Mouse (Mus musculus): ENCODE results near the gene Chchd1.
"Not testable (repeated sequence)": the region's sequence is repeated elsewhere in the genome, so short reads cannot be mapped to it uniquely, and the experiment has no call there.

Chchd1 gene

GRCm38 (mm10) chr14:20689009-20689408 is 13.8 kb upstream of the Chchd1 start:
- DNase-seq (ENCODE audit: low read depth, low spot score): no peak

DNA sequence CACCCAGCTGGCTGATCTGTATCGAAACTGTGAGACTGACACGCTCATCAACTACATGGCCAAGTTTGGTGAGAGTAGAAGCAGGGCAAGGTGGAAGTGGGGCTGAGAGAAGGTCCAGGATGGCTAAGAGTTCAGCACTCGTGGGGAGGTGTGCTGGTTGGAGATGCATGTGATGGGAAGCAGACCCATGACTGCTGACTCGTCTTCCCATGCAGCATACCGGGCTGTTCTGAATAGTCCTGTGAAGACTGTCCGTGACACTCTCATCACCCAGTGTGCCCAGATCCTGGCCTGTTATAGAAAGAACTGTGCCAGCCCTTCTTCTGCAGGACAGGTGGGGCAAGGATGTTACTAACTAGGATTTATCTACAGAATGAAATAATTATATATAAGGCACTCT is 11.0 kb upstream of the Chchd1 start:
- DNase-seq (ENCODE audit: low read depth, low spot score): no peak

GRCm38 (mm10) chr14:20693589-20694101 is 9.2 kb upstream of the Chchd1 start:
- DNase-seq (ENCODE audit: low read depth, low spot score): no peak

- peak; percentile 50 for DNase-seq (ENCODE audit: low read depth, low spot score)
Measured at GRCm38 (mm10) chr14:20694185-20694883, 8.5 kb upstream of the Chchd1 start.

DNA sequence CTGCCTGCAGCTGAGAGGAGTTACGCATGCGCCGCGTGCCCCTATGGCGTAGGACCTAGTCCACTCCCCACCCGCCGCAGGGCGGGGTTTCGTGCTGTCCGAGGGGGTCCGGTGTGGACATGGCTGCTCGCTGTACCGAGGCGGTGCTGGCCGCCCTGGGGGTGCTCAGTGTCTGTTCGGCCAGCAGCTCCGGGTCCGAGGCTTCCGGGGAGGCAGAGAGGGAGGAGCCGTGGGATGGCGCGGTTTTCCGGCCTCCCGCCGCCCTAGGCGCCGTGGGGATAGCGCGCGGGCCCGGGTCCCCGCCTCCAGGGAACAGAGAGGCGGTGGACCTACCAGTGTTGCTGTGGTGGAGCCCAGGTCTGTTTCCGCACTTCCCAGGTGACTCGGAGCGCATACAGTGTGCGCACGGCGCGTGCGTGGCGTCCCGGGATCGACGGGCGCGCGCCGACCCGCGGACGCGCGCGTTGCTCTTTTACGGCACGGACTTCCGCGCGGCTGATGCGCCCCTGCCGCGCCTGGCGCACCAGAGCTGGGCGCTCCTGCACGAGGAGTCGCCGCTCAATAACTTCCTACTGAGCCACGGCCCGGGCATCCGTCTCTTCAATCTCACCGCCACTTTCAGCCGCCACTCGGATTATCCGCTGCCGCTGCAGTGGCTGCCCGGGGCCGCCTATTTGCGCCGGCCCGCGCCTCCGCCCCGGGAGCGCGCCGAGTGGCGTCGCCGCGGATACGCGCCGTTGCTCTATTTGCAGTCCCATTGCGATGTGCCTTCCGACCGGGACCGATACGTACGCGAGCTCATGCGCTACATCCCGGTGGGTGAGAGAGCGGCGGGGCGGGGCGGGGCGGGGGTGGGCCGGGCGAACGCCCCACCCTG is 7.7 kb upstream of the Chchd1 start, which contains the start of gene Fut11:
Gene Fut11, plus strand, starts transcription at position 85 of the 877 bp plus-strand sequence.
- DNase-seq (ENCODE audit: low read depth, low spot score): peak; percentile 94

GRCm38 (mm10) chr14:20695761-20696520 is 6.9 kb upstream of the Chchd1 start:
- DNase-seq (ENCODE audit: low read depth, low spot score): no peak

DNA sequence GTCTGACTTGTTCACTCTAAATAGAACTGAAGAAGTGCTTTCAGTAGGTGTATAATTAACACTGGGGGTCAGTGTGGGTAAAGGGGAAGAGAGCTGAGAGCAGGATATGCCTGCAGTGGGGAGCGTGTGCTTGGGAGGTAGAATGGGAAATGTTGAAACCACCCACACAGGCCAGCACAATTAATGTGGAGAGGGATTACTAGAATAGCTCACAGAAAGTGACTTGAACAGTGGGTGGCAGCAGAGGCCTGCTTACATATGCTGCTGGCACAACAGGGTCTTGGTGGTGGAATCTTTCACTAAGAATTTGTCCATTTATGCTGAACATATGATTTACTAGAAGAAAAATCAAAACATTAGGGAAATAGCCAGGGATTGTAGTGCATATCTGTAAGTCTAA is 5.8 kb upstream of the Chchd1 start:
- DNase-seq (ENCODE audit: low read depth, low spot score): peak; percentile 92

DNA sequence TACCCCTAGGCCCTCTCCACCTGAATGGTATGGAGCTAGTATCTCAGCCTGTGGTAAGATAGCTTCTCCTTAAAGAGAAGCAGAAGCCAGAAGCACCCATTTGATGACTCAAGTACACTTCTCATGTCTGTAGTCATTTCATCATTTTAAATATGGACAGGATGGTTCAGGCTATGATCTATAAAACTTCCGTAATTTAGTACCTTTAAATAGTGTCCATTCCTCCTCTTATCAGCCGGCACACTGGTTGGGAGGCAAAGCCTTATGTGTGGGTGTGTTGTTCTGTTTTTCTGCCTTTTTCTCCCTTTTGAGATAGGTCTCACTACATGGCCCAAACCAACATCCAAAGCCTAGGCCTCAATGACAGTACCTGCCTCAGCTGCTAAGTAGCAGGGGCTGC is 4.3 kb upstream of the Chchd1 start:
- no peak for DNase-seq (ENCODE audit: low read depth, low spot score)

DNA sequence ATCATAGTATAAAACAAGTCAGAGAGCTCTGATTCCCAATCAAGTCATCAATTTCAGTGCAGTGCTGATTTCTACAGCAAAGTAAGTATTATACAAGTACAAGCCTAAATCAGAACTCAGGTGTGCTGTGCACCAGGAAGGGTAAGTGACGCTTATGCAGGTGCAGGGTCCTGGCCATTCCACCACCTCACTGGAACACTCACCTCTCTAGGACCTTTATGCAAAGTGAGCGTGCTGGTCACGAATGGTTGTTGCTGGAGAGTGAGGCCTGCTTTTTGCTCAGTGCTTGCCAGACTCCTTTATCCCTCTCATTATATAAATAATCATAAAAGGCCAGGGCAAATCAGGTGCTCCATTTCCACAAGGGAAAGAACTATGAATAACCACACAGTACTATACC is 2.4 kb upstream of the Chchd1 start:
- no peak for DNase-seq (ENCODE audit: low read depth, low spot score)

GRCm38 (mm10) chr14:20701554-20701953 is 1.3 kb upstream of the Chchd1 start:
- DNase-seq (ENCODE audit: low read depth, low spot score): no peak

DNA sequence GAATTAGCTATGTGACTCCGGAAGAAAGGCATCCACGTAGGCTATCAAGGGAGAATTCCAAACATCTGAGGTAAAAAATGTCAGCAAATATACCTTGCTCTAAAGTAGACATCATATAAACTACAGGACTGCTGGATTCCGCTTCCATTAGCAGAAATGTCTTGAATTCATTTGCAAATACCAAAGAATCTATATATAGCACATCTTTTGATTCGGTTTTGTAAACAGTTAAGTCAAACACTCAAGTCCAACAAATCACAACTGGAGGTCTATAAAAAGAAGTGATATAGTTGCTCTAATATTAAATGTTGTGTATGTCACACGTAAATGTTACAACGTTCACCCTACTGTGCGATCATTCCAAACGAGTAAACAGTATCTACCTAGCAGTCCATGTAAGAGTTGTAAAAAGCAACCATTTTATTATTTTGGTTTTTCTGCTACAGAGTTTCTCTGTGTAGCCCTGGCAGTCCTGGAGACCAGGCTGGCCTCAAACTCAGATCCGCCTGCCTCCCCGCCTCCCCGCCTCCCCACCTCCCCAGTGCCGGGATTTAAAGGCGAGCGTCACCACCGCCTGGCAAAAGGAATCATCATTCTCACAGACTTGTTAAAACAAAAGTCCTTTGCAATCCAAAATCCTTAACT is 588 bp upstream of the Chchd1 start:
- no peak for DNase-seq (ENCODE audit: low read depth, low spot score)

DNA sequence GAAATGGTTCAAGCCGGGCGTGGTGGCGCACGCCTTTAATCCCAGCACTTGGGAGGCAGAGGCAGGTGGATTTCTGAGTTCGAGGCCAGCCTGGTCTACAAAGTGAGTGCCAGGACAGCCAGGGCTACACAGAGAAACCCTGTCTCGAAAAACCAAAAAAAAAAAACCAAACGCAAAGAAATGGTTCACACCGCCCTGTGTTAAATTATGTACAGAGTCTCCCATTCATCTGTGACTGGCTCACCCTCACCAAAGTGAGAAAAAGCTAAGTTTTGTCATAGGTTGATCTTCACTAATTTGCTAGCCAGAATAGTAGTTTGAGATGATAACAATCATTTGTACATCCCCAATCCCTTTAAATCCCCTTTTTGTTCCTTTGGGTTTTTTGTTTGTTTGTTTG is 655 bp downstream of the Chchd1 start:
- not testable (repeated sequence) for DNase-seq (ENCODE audit: low read depth, low spot score)

- peak; percentile 97 for DNase-seq (ENCODE audit: low read depth, low spot score)
Measured at GRCm38 (mm10) chr14:20707201-20708190, 4.7 kb downstream of the Chchd1 start, which contains the start of gene Zswim8. Gene Zswim8, plus strand, starts transcription at chr14:20707552.

DNA sequence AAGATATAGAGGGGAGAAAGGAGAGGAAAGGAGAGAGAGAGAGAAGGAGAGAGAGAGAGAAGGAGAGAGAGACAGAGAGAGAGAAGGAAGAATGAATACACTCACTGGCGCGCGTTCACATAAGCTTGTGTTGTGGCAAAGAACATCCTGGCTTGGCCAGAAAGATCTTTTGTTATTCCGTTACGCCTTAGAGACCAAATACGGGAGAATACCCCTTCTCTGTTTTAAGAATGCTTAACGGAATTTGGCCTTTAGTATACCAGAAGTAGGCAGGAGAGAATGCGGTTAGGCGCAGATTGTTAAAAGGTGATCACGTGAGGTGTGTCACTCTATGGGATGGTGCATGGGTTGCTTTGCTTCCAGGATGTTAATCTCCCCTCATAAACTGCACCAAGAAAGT is 5.4 kb downstream of the Chchd1 start:
- DNase-seq (ENCODE audit: low read depth, low spot score): no peak

DNA sequence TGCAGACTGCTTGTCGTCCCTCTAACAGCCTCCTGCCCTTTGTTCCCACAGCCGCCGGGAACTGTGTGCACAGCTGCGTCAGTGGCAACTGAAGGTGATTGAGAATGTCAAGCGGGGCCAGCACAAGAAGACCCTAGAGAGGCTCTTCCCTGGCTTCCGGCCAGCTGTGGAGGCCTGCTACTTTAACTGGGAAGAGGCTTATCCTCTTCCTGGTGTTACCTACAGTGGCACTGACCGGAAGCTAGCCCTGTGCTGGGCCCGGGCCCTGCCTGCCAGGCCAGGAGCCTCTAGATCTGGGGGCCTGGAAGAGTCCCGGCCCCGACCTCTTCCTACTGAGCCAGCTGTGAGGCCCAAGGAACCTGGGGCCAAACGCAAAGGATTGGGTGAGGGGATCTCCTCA is 11.0 kb downstream of the Chchd1 start:
- no peak for DNase-seq (ENCODE audit: low read depth, low spot score)

DNA sequence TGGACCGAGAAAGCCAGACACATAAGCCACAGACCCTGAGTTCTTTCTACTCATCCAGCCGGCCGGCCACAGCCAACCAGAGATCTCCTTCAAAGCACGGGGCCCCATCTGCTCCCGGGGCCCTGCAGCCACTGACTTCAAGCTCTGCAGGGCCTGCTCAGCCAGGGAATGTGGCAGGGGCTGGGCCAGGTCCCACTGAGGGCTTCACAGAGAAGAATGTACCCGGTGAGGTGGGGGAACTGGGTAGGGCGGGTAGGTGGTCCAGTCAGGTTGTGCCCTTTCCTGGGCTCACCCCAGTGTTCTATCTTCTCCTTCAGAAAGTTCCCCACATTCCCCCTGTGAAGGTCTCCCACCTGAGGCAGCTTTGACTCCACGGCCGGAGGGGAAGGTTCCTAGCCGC is 15.6 kb downstream of the Chchd1 start:
- no peak for DNase-seq (ENCODE audit: low read depth, low spot score)

- no peak for DNase-seq (ENCODE audit: low read depth, low spot score)
Measured at GRCm38 (mm10) chr14:20719767-20720166, 17.0 kb downstream of the Chchd1 start.

DNA sequence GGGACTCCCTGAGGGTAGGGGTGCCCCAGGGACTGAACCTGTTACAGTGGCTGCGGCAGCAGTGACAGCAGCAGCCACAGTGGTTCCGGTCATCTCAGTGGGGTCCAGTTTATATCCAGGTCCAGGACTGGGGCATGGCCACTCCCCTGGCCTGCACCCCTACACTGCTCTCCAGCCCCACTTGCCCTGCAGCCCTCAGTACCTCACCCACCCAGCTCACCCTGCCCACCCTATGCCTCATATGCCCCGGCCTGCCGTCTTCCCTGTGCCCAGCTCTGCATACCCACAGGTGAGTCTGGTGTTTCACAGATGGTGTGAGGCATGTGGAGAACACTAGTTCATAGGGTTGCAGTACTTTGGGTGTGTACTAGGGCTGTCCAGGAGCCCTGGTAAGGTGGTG is 18.6 kb downstream of the Chchd1 start:
- DNase-seq (ENCODE audit: low read depth, low spot score): no peak

DNA sequence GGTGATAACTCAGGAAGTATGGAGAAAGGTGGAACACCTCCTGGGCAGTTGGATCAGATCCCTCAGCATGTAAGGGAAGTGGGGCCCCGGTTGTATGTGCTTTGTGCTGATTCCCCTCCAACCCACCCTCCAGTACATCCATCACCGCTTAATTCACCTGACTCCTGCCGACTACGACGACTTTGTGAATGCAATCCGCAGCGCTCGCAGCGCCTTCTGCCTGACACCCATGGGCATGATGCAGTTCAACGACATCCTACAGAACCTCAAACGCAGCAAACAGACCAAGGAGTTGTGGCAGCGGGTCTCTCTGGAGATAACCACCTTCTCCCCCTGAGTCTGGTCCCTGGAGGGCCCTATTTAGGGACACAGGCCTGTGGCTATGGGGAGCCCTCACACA is 20.2 kb downstream of the Chchd1 start:
- no peak for DNase-seq (ENCODE audit: low read depth, low spot score)

GRCm38 (mm10) chr14:20724043-20724442 is 21.2 kb downstream of the Chchd1 start:
- peak; percentile 80 for DNase-seq (ENCODE audit: low read depth, low spot score)

Measured in brain, adult 2 months (tissue).